Comparison of ENCODE assay signal across 7 mouse cellular contexts in genomic region chr6:116192809-116193311, GRCm38 (mm10). TPM values are rescaled to one million over a fixed set of nuclear protein-coding genes. Genes with fewer than 3 reads are reported as not detected.
A peak's percentile ranks its signal among the peaks of the same experiment; 100 is the strongest.
DNase-seq lines count a peak whose midpoint lies in the region; ATAC-seq and TF ChIP-seq lines count a peak whose summit lies in the region.

No protein-coding gene starts in this region.

- H3K4me1 ChIP-seq in lung, embryonic 14.5 days (ENCODE audit: insufficient read depth), result no peaks in the 10 kb centered on the region
- H3K4me1 ChIP-seq in bone marrow, adult 2 months (ENCODE audit: control insufficient read depth, insufficient read depth, low read length), result no peaks in the 10 kb centered on the region; the same call in 1 of the 2 replicates
- H3K4me1 ChIP-seq in forebrain, embryonic 12.5 days, result peaks cover 28% of the 10 kb centered on the region
- peaks cover 31% of the 10 kb centered on the region for H3K4me1 ChIP-seq in midbrain, embryonic 16.5 days (ENCODE audit: control insufficient read depth, insufficient read depth, low read length)

- peak; percentile 92 for ATAC-seq in lung, embryonic 14.5 days (ENCODE audit: insufficient read depth)
- peak; percentile 90 for ATAC-seq in forebrain, embryonic 12.5 days (ENCODE audit: low FRiP score)
- peak; percentile 92 for ATAC-seq in midbrain, embryonic 16.5 days

- no peaks in the 10 kb centered on the region for H3K36me3 ChIP-seq in lung, embryonic 14.5 days (ENCODE audit: insufficient read depth)
- no peaks in the 10 kb centered on the region for H3K36me3 ChIP-seq in forebrain, embryonic 12.5 days (replicated peaks)
- no peaks in the 10 kb centered on the region for H3K36me3 ChIP-seq in midbrain, embryonic 16.5 days (ENCODE audit: control insufficient read depth, insufficient read depth, low read length)

- peak; percentile 62 for DNase-seq in lung, embryonic 14.5 days
- DNase-seq in lung, postnatal 10 days, result no peak
- DNase-seq in left cerebral cortex, postnatal 4 days, result peak; percentile 61
- no peak for DNase-seq in gastrocnemius, adult 18-20 months (ENCODE audit: low spot score)

- peak overlapping the region; percentile 77 for H3K4me2 ChIP-seq in lung, embryonic 14.5 days
- peak overlapping the region; percentile 73 for H3K4me2 ChIP-seq in forebrain, embryonic 12.5 days
- peak overlapping the region; percentile 89 for H3K4me2 ChIP-seq in midbrain, embryonic 16.5 days (ENCODE audit: low read length)

- H3K27ac ChIP-seq in lung, embryonic 14.5 days (ENCODE audit: low read depth), result peak overlapping the region; percentile 82
- H3K27ac ChIP-seq in bone marrow, adult 2 months (ENCODE audit: control insufficient read depth, insufficient read depth, low read depth, low read length, poor library complexity), result peak overlapping the region; percentile 70
- H3K27ac ChIP-seq in forebrain, embryonic 12.5 days, result peak overlapping the region; percentile 87
- peak overlapping the region; percentile 83 for H3K27ac ChIP-seq in midbrain, embryonic 16.5 days (ENCODE audit: low read length)

- TF ChIP-seq CTCF in lung, embryonic 14.5 days (IDR thresholded peaks at IDR 0.05; ENCODE audit: low read depth), result no peak
- no peak for TF ChIP-seq CTCF in bone marrow, adult 2 months (IDR thresholded peaks at IDR 0.05; ENCODE audit: control insufficient read depth, insufficient read depth, low read length)

- intact Hi-C loops in left cerebral cortex, postnatal 4 days (cut with DNase I), result no loop called here

- WGBS in lung, embryonic 14.5 days, result under 1% methylated on average over 51 of the region's 51 CpGs
- WGBS in bone marrow, adult 2 months, result 1% methylated on average over 51 of the region's 51 CpGs
- under 1% methylated on average over 42 of the region's 51 CpGs for WGBS in forebrain, embryonic 12.5 days
- under 1% methylated on average over 29 of the region's 51 CpGs for WGBS in midbrain, embryonic 16.5 days

- no peak for TF ChIP-seq POLR2A in bone marrow, adult 2 months (IDR thresholded peaks at IDR 0.05; ENCODE audit: borderline replicate concordance, control insufficient read depth, low read depth, low read length)

- peak overlapping the region; percentile 91 for H3K4me3 ChIP-seq in lung, embryonic 14.5 days (ENCODE audit: low read depth, low read length)
- H3K4me3 ChIP-seq in bone marrow, adult 2 months (replicated peaks; ENCODE audit: control insufficient read depth, low read depth, low read length), result peak overlapping the region; percentile 84
- H3K4me3 ChIP-seq in forebrain, embryonic 12.5 days (replicated peaks), result peak overlapping the region; percentile 90
- H3K4me3 ChIP-seq in midbrain, embryonic 16.5 days (ENCODE audit: low read depth, low read length), result peak overlapping the region; percentile 96

- no peaks in the 10 kb centered on the region for H3K9me3 ChIP-seq in lung, embryonic 14.5 days (ENCODE audit: low read depth, low read length)
- no peaks in the 10 kb centered on the region for H3K9me3 ChIP-seq in forebrain, embryonic 12.5 days
- H3K9me3 ChIP-seq in midbrain, embryonic 16.5 days (replicated peaks; ENCODE audit: control insufficient read depth, low read length, poor library complexity, severe bottlenecking), result no peaks in the 10 kb centered on the region

- H3K27me3 ChIP-seq in lung, embryonic 14.5 days (ENCODE audit: insufficient read depth, low read length), result no peaks in the 10 kb centered on the region
- H3K27me3 ChIP-seq in forebrain, embryonic 12.5 days, result peaks cover 8% of the 10 kb centered on the region; the same call in 1 of the 2 replicates
- no peaks in the 10 kb centered on the region for H3K27me3 ChIP-seq in midbrain, embryonic 16.5 days (ENCODE audit: control insufficient read depth, insufficient read depth, low read depth, low read length)

- H3K9ac ChIP-seq in lung, embryonic 14.5 days, result peak overlapping the region; percentile 88
- H3K9ac ChIP-seq in forebrain, embryonic 12.5 days, result peak overlapping the region; percentile 91
- H3K9ac ChIP-seq in midbrain, embryonic 16.5 days (ENCODE audit: low read depth, low read length), result peak overlapping the region; percentile 76

RNA-seq across cellular contexts. Expression of gene Tmcc1, which starts 0.4 kb away (rescaled TPM):
- 14.3 and 15.1 TPM in 2 replicates for polyA plus RNA-seq in lung, embryonic 14.5 days (2014; fragmentation: Nextera tagmentation; extraction: Ambion mirVana)
- polyA plus RNA-seq in bone marrow, adult 2 months (2011; ENCODE audit: insufficient read depth, insufficient read length, low replicate concordance, missing spikeins), result 16.8 and 33.6 TPM in 2 replicates
- 30.2 and 33.2 TPM in 2 replicates for polyA plus RNA-seq in forebrain, embryonic 12.5 days (2016; fragmentation: Nextera tagmentation; extraction: Ambion mirVana)
- total RNA-seq in left cerebral cortex, postnatal 4 days (2021), result 10 to 100 TPM; 67.9 to 73.3 TPM
- 27.1 and 30.8 TPM in 2 replicates for polyA plus RNA-seq in midbrain, embryonic 16.5 days (2015; fragmentation: Nextera tagmentation; extraction: Ambion mirVana)
- total RNA-seq in gastrocnemius, adult 18-20 months (2021), result 10 to 100 TPM; 58.3 to 69.2 TPM

RNA-seq across cellular contexts. Expression of gene Washc2, which starts 15.0 kb away (rescaled TPM):
- polyA plus RNA-seq in lung, embryonic 14.5 days (2014; fragmentation: Nextera tagmentation; extraction: Ambion mirVana), result 41.4 and 42.4 TPM in 2 replicates
- 27.5 and 39.4 TPM in 2 replicates for polyA plus RNA-seq in bone marrow, adult 2 months (2011; ENCODE audit: insufficient read depth, insufficient read length, low replicate concordance, missing spikeins)
- 62.1 and 64.0 TPM in 2 replicates for polyA plus RNA-seq in forebrain, embryonic 12.5 days (2016; fragmentation: Nextera tagmentation; extraction: Ambion mirVana)
- total RNA-seq in left cerebral cortex, postnatal 4 days (2021), result 10 to 100 TPM; 89.0 to 90.1 TPM
- 72.8 and 79.1 TPM in 2 replicates for polyA plus RNA-seq in midbrain, embryonic 16.5 days (2015; fragmentation: Nextera tagmentation; extraction: Ambion mirVana)
- total RNA-seq in gastrocnemius, adult 18-20 months (2021), result 10 to 100 TPM; 20.5 to 22.1 TPM

Comparison
In these comparisons a context has a peak if more than half of its experiments do, and no peak if none do; other contexts are left out.
1. DNase-seq: peak in lung, embryonic 14.5 days (single experiment) and left cerebral cortex, postnatal 4 days (single experiment); none in lung, postnatal 10 days (single experiment) and gastrocnemius, adult 18-20 months (single experiment).
2. Peak in every context shown above with its lines, with median percentiles within 50 percentile points of each other: ATAC-seq, H3K27ac ChIP-seq, H3K4me2 ChIP-seq, H3K4me3 ChIP-seq and H3K9ac ChIP-seq.